Mouse (Mus musculus) stomach, postnatal 0 days (tissue): ENCODE measurements at regions not wholly inside any gene's neighbourhood (a gene's known extent, or its start where the extent isn't known, plus 50 kb on each side); places are given as distances from the start of the nearest gene placed in this dataset.

Experiments used
- CTCF ChIP-seq: IDR thresholded peaks from 2 replicates; pipeline ENCODE4 v1.5.1; 2016; ENCODE audit warnings: antibody characterized with exemption, low read depth, mild to moderate bottlenecking, moderate library complexity
- EP300 ChIP-seq: optimal IDR thresholded peaks from 2 replicates; pipeline ENCODE3; 2016; ENCODE audit warnings: antibody characterized with exemption

GRCm38 (mm10) chr2:45814741-45815140 lies 697.5 kb upstream of the Zeb2 start:
- no peak for TF ChIP-seq CTCF
- TF ChIP-seq EP300: no peak
